Mouse (Mus musculus): ENCODE measurements around the gene Mtmr10.

DNA sequence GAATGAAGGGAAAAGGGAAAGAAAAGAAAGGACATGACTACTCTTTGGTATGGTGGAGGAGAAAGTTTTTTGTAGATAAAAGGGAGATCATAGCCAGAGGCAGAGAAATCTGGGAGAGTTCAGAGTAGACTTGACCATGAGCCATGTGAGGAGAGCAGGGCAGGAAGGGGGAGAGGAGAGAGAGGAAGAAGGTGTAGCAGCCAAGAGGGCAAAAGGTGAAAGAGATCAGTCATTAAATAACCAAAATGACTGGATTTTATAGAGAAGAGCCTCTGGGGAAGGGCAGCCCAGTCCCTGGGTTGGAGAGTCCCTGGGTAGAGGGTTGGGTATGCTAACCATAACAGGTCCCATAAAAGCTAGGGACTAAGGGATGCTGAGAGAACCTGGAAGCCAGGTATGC, 887 bp upstream of the Mtmr10 start:
- TF ChIP-seq POLR2A (IDR thresholded peaks at IDR 0.05; ENCODE audit: insufficient read depth, low read length): no peak
- no peak for TF ChIP-seq CTCF (IDR thresholded peaks at IDR 0.05; ENCODE audit: low read depth, low read length)
- TF ChIP-seq EP300 (IDR thresholded peaks at IDR 0.05; ENCODE audit: insufficient read depth, low read depth, low read length): no peak
